34 mouse cellular contexts compared by ENCODE assay signal in genomic region chr5:101496161-101496560, GRCm38 (mm10).
"Had no signal": no experiment of that assay in that cellular context is flagged by ENCODE, and none has a peak within 500 bp of the region (broad histone marks: within the 10 kb centered on the region; RNA-seq: fewer than 3 reads in every experiment).

No protein-coding gene starts in this region.

- H3K4me1 ChIP-seq: heart, embryonic 12.5 days; heart, embryonic 13.5 days; heart, embryonic 15.5 days; intestine, embryonic 15.5 days; kidney, embryonic 15.5 days had no signal

- ATAC-seq: hindbrain, embryonic 16.5 days; hindbrain, postnatal 0 days; inflammation-experienced regulatory T-cells, adult 6 months; intestine, embryonic 15.5 days; intestine, embryonic 16.5 days; intestine, postnatal 0 days had no signal

- H3K27ac ChIP-seq: heart, embryonic 13.5 days; heart, embryonic 15.5 days; hindbrain, embryonic 10.5 days; hindbrain, embryonic 13.5 days; hindbrain, embryonic 15.5 days; hindbrain, postnatal 0 days; intestine, embryonic 15.5 days; kidney, embryonic 15.5 days; kidney, postnatal 0 days; layer of hippocampus, adult 2 months; left cerebral cortex, adult 2 months had no signal

- DNase-seq: heart, postnatal 14 days; heart, postnatal 36 days; heart, postnatal 4 days; kidney, adult 11 months; kidney, adult 18-20 months; kidney, adult 2 months; kidney, adult 8-10 months; kidney, adult 9 months; kidney, postnatal 10 days; kidney, postnatal 14 days; kidney, postnatal 25 days; kidney, postnatal 36 days; kidney, postnatal 4 days; layer of hippocampus, adult 9-11 months; layer of hippocampus, postnatal 36 days had no signal

- H3K27me3 ChIP-seq: heart, embryonic 12.5 days; heart, embryonic 13.5 days; heart, embryonic 15.5 days; intestine, embryonic 15.5 days; kidney, embryonic 15.5 days had no signal

- H3K4me3 ChIP-seq: heart, embryonic 12.5 days; heart, embryonic 13.5 days; heart, embryonic 15.5 days; hindbrain, embryonic 10.5 days; hindbrain, embryonic 12.5 days; hindbrain, embryonic 13.5 days; hindbrain, embryonic 15.5 days; intestine, embryonic 15.5 days; kidney, embryonic 15.5 days; layer of hippocampus, adult 2 months; left cerebral cortex, adult 2 months had no signal

- H3K9ac ChIP-seq: heart, embryonic 12.5 days; heart, embryonic 13.5 days; heart, embryonic 15.5 days; hindbrain, embryonic 12.5 days; hindbrain, embryonic 13.5 days; hindbrain, embryonic 14.5 days; hindbrain, embryonic 15.5 days; intestine, embryonic 15.5 days; kidney, embryonic 15.5 days had no signal

- H3K9me3 ChIP-seq: heart, embryonic 12.5 days; heart, embryonic 13.5 days; heart, embryonic 15.5 days; hindbrain, embryonic 10.5 days; hindbrain, embryonic 12.5 days; hindbrain, embryonic 13.5 days; hindbrain, embryonic 15.5 days; intestine, embryonic 15.5 days; kidney, embryonic 15.5 days had no signal

- H3K36me3 ChIP-seq: heart, embryonic 12.5 days; heart, embryonic 13.5 days; heart, embryonic 15.5 days; hindbrain, embryonic 10.5 days; hindbrain, embryonic 12.5 days; hindbrain, embryonic 13.5 days; hindbrain, embryonic 15.5 days; intestine, embryonic 15.5 days; kidney, embryonic 15.5 days had no signal

- H3K4me2 ChIP-seq: heart, embryonic 11.5 days; heart, embryonic 12.5 days; heart, embryonic 13.5 days; heart, embryonic 15.5 days; hindbrain, embryonic 12.5 days; hindbrain, embryonic 13.5 days; hindbrain, embryonic 14.5 days; hindbrain, embryonic 15.5 days; intestine, embryonic 15.5 days; kidney, embryonic 15.5 days had no signal
